Mouse (Mus musculus) 3T3-L1 (cell line): ENCODE data around the gene Cldn16.
"Not testable (repeated sequence)": the region's sequence is repeated elsewhere in the genome, so short reads cannot be mapped to it uniquely, and the experiment has no call there.

Experiments used
- DNase-seq: peaks from one replicate; pipeline ENCODE4 v3.0.0-alpha.2; 2015; ENCODE audit warnings: low read depth, low spot score

Gene Cldn16

GRCm38 (mm10) chr16:26462835-26463234 lies at the start of gene Cldn16:
Gene Cldn16 (plus strand): TSS chr16:26463135.
- DNase-seq: no peak

DNA sequence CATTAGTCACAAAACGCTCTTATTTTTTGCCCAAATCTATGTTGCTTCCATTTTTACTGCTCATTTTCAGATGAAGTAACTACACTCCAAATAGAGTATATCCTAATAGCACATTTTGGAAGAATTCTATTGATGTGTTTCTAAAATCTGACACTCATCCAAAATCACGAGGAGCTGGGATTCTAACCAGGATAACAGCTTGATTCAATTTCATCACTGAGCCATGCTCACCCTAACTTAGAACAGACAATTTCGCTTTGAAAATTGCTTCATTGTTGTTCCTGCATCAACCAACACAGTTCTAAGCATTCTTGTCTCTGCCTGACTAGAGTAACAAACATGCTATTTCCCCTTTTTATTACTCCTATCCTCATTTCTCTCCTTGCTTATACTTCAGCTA lies 44.3 kb upstream of the Cldn16 start:
- DNase-seq: no peak

DNA sequence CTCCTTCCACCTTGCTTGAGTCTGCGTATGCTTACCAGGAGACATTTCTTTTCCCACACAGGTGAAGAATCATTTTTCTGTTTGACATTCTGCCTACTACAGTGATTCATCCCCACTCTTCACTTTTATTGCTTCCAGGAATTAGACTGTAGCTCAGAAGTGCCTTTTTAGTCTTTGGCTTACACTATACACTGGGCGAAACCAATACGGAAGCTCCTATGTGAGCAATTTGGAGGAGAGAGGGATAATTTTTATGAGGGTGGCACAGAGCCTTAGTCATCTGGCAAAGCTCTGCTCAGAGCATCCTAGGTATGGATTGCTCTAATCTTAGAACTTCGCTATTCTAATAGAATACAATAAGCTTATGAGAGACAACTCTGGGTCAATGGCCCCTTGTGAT lies 40.9 kb upstream of the Cldn16 start:
- no peak for DNase-seq

GRCm38 (mm10) chr16:26430246-26430645 lies 32.7 kb upstream of the Cldn16 start:
- DNase-seq: peak; percentile 83

- DNase-seq: no peak
Observed at GRCm38 (mm10) chr16:26433486-26433885, 29.4 kb upstream of the Cldn16 start.

GRCm38 (mm10) chr16:26440031-26440430 lies 22.9 kb upstream of the Cldn16 start:
- peak; percentile 91 for DNase-seq

DNA sequence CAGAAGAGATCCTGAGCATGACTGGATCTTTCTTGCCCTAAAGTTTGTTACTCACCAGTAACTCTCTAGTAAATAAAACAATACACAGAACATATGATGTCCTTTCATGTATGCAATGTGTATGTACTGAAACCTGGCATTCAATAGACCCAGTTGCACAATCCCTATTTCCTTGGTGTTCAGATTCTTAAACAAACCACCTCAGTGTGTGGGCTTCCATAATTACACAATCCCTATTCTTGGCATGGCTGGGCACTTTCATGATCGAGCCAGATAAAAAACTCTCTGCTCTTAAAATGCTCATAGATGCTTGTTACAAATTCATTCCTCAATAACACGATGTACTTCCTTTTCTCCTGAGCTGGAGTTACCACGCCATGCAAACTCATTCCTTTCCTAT lies 21.8 kb upstream of the Cldn16 start:
- peak; percentile 53 for DNase-seq

DNA sequence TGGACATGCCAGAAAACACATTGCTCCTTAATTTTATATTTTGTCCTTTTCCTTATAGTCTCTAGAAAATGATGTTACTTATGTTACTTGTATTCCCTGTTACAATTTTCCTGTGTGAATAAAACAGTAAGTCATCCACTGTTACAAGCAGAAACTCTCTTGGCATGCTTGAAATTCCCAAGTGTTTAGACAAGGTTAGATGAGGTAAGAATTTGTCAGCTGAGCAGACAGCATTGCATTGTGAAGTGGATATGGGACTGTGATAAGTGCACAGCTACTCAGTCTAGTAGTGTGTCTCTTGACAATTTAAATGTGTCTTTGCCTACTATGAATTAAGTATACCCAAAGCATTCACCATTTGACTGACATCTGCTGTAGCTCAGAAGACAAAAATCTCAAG lies 18.1 kb upstream of the Cldn16 start:
- DNase-seq: peak; percentile 73

- peak; percentile 92 for DNase-seq
Observed at GRCm38 (mm10) chr16:26447594-26447993, 15.3 kb upstream of the Cldn16 start.

DNA sequence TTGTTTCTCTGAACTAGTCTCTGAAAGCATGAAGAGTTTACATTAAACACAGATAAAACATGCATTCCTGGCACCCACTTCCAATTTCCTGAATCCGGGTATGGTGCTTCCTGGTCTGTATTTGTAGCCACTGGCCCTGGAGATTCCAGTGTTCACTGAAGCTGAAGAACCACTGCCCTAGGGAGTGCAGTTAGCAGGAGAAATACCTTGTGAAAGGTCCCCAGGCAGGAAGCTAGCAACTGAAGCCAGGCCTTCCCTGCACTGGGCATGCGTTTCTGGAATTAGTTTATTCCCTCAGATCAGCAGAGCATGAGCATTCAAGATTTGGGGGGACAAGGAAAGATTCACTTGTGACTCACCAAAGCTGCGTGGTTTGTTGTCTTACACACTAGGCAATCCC lies 8.8 kb upstream of the Cldn16 start:
- peak; percentile 37 for DNase-seq

GRCm38 (mm10) chr16:26456182-26456581 lies 6.8 kb upstream of the Cldn16 start:
- DNase-seq: no peak

GRCm38 (mm10) chr16:26466535-26466934 lies 3.6 kb downstream of the Cldn16 start:
- no peak for DNase-seq

DNA sequence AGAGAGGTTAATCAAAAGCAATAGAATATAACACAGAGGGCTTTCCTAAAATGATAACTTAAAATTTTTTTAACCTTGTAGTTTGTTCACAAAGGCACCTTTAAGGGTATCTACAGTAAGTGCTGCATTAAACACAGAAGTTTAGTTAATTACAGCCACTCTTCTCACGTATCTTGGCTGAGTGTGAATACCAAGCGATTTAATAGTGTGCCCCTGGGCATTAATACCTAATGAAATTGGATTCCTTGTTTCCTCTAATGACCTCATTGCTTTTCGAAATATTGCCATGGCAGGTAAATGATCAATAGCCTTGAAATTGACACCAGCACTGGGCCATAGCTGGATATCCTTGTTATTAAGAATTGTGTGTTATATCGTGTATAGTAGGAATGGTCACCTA lies 8.3 kb downstream of the Cldn16 start:
- DNase-seq: no peak

GRCm38 (mm10) chr16:26495721-26496120 lies 32.8 kb downstream of the Cldn16 start:
- peak; percentile 73 for DNase-seq

- DNase-seq: not testable (repeated sequence)
Observed at GRCm38 (mm10) chr16:26499705-26500104, 36.8 kb downstream of the Cldn16 start.

DNA sequence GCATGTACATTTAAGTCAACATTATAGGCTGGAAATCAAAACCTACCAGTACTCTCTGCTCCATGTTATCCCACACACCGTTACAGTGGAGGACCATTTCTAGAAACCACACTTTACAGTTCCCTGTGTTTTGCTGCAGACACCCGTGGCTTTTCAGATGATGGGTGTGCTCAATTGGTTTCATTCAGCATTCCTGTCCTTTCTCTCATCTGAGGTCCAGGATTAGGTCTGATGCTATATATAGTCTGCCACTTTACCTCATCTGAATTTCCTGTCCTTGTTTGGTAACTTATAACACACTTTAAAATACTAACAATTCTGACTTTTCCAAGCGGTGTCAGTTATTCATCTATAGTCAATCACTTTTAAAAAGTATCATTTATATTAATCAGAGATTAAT lies 37.8 kb downstream of the Cldn16 start:
- DNase-seq: peak; percentile 10

DNA sequence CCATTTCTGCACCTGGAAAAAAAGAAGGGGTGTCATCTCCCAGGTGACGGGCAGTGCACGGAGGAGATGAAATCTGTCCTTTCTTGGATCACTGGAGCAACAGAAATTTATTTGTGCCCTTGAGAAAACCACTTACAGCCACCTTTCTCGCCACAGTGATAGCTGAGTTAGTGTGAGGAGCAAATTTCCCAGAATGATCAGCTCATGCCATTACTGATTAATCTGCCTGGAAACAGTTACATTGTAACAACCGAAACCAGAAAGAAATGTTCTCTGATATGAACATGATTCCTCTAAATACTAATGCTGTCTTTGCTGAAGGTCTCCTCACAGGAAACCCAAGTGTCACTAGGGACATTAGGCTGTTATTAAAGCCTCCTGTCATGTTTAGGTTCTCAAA lies 42.0 kb downstream of the Cldn16 start:
- DNase-seq: no peak

DNA sequence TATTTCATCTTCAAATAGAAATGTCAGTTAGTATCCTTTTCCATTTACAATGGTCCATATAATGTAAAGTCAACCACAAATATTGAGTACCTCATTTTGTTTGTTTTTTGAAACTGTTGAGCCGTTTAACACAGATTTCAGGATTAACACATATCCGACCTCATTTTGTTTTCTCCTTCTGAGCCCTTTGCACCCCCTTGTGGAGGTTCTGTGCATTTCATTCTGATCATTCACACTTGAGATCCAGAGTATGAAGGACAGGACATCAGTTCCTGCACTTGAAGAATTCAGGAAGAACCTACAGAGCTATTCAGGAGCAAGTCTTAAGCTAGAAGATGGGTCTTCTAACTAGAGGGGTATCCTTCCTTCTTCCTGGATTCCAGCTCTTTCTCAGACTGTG lies 56.7 kb downstream of the Cldn16 start:
- DNase-seq: peak; percentile 80

DNA sequence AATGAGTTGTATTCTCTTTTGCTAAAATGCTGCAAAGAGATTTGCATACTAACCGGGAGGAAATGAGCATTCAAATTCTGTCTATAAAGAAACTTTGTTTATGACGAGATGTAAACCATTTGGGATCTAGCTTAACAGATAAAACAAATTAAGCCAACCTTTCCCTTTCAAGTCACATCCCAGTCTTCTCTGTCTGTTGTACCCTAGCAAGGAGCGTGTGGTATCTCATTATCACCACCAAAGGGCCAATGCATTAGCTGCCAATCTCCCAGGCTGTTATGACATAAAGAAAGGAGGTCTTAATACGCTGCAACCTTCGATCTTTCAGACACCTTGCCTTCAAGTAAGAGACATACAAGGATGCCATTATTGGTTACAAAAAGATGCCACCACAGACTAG lies 62.9 kb downstream of the Cldn16 start:
- DNase-seq: no peak

GRCm38 (mm10) chr16:26526669-26527068 lies 63.7 kb downstream of the Cldn16 start, which contains the start of gene Tmem207:
Gene Tmem207 (minus strand): TSS chr16:26526769.
- DNase-seq: no peak

DNA sequence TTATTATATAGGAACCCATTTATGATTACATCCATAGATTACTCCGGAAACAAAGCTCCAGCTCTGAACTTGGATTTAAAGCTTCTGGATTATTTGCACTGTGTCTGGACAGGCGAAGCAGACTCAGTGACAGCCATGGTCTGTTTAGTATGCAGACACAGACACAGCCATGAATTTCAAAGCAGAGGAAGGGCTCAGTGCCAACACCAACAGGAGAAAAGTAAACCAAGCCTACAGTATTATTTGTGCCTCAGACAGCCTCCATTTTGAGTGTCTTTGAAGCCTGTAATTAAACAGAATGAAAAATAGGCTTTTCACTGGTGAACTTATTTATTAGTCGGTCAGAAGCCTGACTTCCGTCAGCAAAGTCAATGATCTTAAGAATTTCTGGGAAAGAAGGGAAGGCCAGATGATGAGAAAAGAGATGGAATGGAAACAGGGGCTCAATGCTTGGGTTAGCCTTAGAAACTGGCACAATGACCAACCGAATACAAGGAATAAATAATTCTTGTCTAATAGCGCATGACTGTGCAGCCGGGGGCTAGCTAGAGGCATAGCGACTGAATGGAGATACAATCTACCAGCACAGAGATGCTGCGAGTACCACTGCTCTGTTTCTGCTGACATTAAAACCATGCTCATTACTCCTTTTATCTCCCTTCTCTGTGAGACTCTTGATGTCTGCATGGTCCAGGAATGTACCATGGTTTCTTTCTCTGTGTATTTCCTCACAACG lies 65.2 kb downstream of the Cldn16 start:
- no peak for DNase-seq

DNA sequence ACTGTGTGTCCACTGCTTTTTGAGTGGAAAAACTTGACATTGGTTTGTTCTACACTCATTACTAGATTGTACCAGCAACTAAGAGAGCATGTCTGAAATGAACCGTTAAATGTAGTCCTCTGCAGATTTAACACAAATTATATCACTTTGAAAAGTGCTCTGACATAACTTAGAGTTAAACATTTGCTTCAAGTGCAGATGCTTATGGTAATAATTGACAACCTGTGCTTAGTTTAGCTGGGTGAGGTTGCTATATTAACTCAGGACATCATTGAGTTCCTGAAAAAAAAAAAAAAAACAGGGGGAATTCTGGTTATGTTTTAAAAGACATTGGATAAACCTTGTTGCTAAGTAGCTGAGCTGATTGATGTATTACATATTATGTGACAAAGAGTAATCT lies 67.5 kb downstream of the Cldn16 start:
- no peak for DNase-seq

DNA sequence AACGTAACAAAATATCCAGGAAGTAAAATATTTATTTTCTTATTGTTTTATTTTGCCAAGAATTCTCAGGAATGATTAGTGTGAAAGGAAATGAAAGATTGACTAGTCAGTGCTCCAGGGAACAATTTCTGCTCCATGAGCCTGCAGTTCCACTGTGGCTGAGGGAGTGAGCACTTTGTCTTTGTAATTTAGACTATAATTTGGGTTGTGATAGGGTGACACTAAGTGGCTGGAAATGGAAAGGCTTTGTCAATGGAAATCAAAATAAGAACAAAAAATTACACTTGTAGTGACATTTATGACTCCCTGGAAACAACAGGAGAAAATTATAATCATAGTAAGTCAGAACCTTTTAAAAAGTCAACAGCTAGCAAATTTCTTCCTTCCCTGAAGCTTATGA lies 69.4 kb downstream of the Cldn16 start:
- no peak for DNase-seq
